Mouse (Mus musculus) kidney, embryonic 15.5 days (tissue): ENCODE measurements around the gene Ctxn1. TPM values are rescaled to one million over a fixed set of nuclear protein-coding genes. Genes with fewer than 3 reads are reported as not detected.
"Not testable (repeated sequence)": the region's sequence is repeated elsewhere in the genome, so short reads cannot be mapped to it uniquely, and the experiment has no call there.

Experiments used
- ATAC-seq: fragments of 200-750 bp; cut with Nextera tagmentation; replicated peaks from 2 replicates; pipeline ENCODE4 v1.8.0; 2017; ENCODE audit warnings: moderate TSS enrichment; ENCODE audit not compliant: low FRiP score
- H3K27ac ChIP-seq: fragments of 300-500 bp; sonication (generic); 2 replicates; pipeline ENCODE4 v1.5.1; 2015; ENCODE audit warnings: mild to moderate bottlenecking, inconsistent platforms
- H3K27me3 ChIP-seq: fragments of 300-500 bp; sonication (generic); 2 replicates; pipeline ENCODE4 v1.6.1; 2015; ENCODE audit warnings: inconsistent platforms
- H3K36me3 ChIP-seq: fragments of 300-500 bp; sonication (generic); 2 replicates; pipeline ENCODE4 v1.6.1; 2015; ENCODE audit warnings: inconsistent platforms
- H3K4me1 ChIP-seq: fragments of 300-500 bp; sonication (generic); 2 replicates; pipeline ENCODE4 v1.6.1; 2015; ENCODE audit warnings: inconsistent platforms
- H3K4me2 ChIP-seq: fragments of 300-500 bp; sonication (generic); 2 replicates; pipeline ENCODE4 v1.6.1; 2015; ENCODE audit warnings: moderate library complexity, mild to moderate bottlenecking, inconsistent platforms
- H3K4me3 ChIP-seq: fragments of 300-500 bp; sonication (generic); replicated peaks from 2 replicates; pipeline ENCODE4 v1.5.1; 2015; ENCODE audit warnings: mild to moderate bottlenecking, inconsistent platforms
- H3K9ac ChIP-seq: fragments of 300-500 bp; sonication (generic); 2 replicates; pipeline ENCODE4 v1.6.1; 2015; ENCODE audit warnings: mild to moderate bottlenecking, inconsistent platforms
- H3K9me3 ChIP-seq: fragments of 300-500 bp; sonication (generic); replicated peaks from 2 replicates; pipeline ENCODE4 v1.6.1; 2016; ENCODE audit warnings: inconsistent platforms
- WGBS: fragments of 180-500 bp; shearing (Covaris S2); methylation state at CpG from one replicate; pipeline ENCODE4 v1.1.7; 2015; ENCODE audit warnings: mixed read lengths; 5-methylcytosine and 5-hydroxymethylcytosine counted together
- polyA plus RNA-seq: library from polyadenylated mRNA; unstranded; fragments of >200 nt; fragmentation: Nextera tagmentation; extraction: Ambion mirVana; gene quantifications from 2 replicates; pipeline ENCODE4 v1.2.1, GENCODE M21; 2015

Gene Ctxn1
- polyA plus RNA-seq, 1 experiment from 2014 or later: 110 TPM

DNA sequence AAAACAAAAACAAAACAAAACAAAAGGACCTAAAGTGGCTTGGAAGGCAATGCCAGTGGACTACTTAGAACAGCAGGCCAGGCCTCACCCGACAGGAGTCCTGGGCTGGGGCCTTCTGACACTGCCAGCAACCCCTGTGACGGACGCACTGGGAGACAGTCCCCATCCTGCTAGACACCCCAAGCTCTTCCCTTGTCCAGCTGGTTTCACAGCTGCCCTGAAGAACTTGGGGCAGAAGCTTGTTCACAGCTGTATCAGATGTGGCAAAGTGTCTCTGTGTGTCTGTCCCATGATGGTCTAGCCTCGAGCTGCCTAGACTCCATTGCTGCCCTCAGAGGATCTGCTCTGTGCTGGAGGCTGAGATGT, 714 bp upstream of the Ctxn1 start:
- WGBS: 80% methylated on average over 4 of the region's 4 CpGs

DNA sequence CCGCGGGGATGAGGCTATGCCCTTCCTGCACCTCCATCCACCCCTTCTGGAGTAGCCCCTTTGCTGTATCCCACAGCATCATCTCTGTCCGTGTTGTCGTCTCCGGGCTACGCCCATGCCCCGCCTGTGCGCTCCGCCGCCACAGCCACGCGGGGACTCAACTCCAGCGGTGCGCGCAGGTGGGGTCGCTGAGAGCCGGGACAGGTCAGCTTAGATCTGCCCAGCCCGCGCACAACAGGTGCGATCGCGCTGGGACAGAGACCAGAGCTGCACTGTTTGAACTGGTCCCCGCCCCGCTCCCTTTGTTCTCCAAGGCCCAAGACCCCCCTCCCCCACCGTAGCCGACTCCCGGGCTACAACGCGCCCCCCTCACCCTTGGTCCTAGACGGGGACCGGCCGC, 396 bp downstream of the Ctxn1 start:
- Histone ChIP-seq H3K4me1 (peaks cover 40% of the 10 kb centered on the region), H3K36me3 (peaks cover 67% of the 10 kb centered on the region), H3K27ac (peak overlapping the region; percentile 84), H3K4me2 (peak overlapping the region; percentile 81), H3K9ac (peak overlapping the region; percentile 71), H3K27me3 (no peaks in the 10 kb centered on the region), H3K4me3 (peak overlapping the region; percentile 71), H3K9me3 (no peaks in the 10 kb centered on the region)
- ATAC-seq: peak; percentile 74
- WGBS: 0% methylated on average over 31 of the region's 32 CpGs

More for the DNA sequence above, 714 bp upstream of the Ctxn1 start:
- H3K27me3 ChIP-seq: no peaks in the 10 kb centered on the region
- H3K9me3 ChIP-seq: no peaks in the 10 kb centered on the region
- peaks cover 31% of the 10 kb centered on the region for H3K4me1 ChIP-seq
- ATAC-seq: no peak
- no peak overlapping the region for H3K9ac ChIP-seq
- H3K4me2 ChIP-seq: 0 out of 2 replicates have a peak overlapping the region, but pooled peaks have one; percentile 81
- H3K27ac ChIP-seq: peak overlapping the region; percentile 84
- H3K36me3 ChIP-seq: peaks cover 71% of the 10 kb centered on the region
- H3K4me3 ChIP-seq: peak overlapping the region; percentile 71; the same call in 1 of the 2 replicates

DNA sequence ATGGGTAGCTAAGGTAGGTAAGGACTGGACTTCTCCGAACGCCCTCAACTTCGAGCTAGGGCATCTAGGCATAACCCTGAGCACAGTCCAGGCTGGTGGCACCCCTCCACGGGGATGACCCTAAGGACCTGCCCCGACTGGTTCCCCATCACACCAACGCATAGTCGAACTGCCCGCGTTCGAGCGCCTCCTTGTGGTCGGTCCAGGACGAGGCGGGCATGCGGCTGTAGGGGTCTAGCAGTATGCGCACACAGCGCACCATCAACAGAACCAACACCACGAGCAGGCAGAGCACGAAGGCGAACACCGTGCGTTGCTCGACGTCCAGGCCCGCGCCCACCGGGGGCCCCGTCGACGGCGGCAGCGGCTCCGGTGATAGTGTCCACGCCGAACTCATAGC, 841 bp downstream of the Ctxn1 start:
- Histone ChIP-seq H3K27ac (peak overlapping the region; percentile 84), H3K36me3 (peaks cover 62% of the 10 kb centered on the region), H3K27me3 (no peaks in the 10 kb centered on the region), H3K4me2 (peak overlapping the region; percentile 81), H3K4me3 (peak overlapping the region; percentile 71), H3K4me1 (peaks cover 43% of the 10 kb centered on the region), H3K9me3 (no peaks in the 10 kb centered on the region), H3K9ac (peak overlapping the region; percentile 71)
- WGBS: 3% methylated on average over 35 of the region's 35 CpGs
- peak; percentile 59 for ATAC-seq

DNA sequence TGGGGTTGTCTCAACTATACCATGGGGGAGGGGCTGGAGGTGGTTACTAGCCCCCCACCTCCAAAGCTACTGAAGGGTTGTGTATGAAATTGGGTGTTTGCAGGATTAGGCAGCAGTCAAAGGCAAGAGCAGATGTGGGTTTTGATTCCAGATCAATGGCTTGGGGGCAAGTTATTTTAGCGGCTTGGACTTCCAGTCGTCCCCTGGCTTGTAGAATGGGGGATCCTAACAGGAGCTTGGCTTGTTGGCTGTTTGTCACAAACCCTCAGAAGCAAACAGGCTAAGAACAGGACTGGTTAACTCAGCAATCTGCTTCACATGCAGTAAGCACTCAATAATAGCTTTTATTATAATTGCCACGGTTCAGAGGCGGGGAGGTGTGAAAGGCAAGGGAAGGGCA, 1.7 kb downstream of the Ctxn1 start:
- Histone ChIP-seq H3K9ac (peak overlapping the region; percentile 71; the same call in 1 of the 2 replicates), H3K4me1 (peaks cover 46% of the 10 kb centered on the region), H3K36me3 (peaks cover 53% of the 10 kb centered on the region), H3K27me3 (no peaks in the 10 kb centered on the region), H3K4me3 (peak overlapping the region; percentile 71), H3K9me3 (no peaks in the 10 kb centered on the region), H3K27ac (no peak overlapping the region), H3K4me2 (peak overlapping the region; percentile 81)
- WGBS: 71% methylated on average over 4 of the region's 4 CpGs
- no peak for ATAC-seq

DNA sequence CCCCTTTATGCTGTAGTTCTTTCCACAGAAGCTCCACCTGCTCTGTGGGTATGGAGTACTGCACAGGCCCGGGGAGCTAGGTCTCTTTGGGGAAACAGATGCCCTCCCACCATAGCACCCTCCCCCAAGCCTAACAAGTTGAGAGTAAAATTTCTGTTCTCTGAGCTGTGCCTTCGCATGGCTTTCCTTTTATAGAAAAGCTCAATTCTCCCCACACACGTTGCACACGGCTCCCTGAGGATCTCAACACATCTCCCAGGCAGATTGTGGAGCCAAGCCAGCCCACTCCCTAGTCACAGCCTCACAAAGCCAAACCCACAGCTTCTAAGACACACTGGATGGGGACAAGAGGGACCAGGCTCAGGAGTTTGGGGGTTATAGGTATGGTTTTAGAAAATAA, 2.2 kb downstream of the Ctxn1 start:
- no peaks in the 10 kb centered on the region for H3K27me3 ChIP-seq

DNA sequence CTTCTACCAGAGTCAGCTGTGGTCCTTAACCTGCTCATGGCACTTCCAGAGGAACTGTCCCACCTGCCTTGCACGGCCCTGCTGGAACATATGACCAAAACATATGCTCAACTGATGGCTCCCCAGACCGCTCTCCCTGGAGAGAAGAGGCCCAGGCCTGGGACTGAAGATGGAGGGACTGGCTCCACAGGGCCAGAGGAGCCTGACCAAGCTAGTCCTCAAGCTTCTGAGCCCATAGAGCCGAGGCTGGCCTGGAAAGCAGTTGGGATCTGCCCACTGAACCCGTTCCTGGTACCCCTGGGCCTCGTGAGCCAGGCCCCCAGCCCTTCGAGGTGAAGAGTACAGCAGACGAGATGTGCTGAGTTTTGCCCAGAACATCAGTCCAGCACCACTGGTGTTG, 3.6 kb downstream of the Ctxn1 start:
- not testable (repeated sequence) for H3K9ac ChIP-seq, H3K27me3 ChIP-seq, H3K4me3 ChIP-seq, H3K4me2 ChIP-seq, H3K27ac ChIP-seq, H3K9me3 ChIP-seq, ATAC-seq
- 82% methylated on average over 7 of the region's 7 CpGs for WGBS
- peaks cover 35% of the 10 kb centered on the region for H3K36me3 ChIP-seq
- peaks cover 52% of the 10 kb centered on the region for H3K4me1 ChIP-seq

More for the DNA sequence above, 2.2 kb downstream of the Ctxn1 start:
- Histone ChIP-seq H3K4me1 (peaks cover 49% of the 10 kb centered on the region), H3K4me3 (no peak overlapping the region), H3K4me2 (no peak overlapping the region), H3K9ac (no peak overlapping the region), H3K27ac (no peak overlapping the region), H3K9me3 (no peaks in the 10 kb centered on the region), H3K36me3 (peaks cover 49% of the 10 kb centered on the region)
- ATAC-seq: no peak
- whole genome bisulfite sequencing: 53% methylated on average over 4 of the region's 4 CpGs

DNA sequence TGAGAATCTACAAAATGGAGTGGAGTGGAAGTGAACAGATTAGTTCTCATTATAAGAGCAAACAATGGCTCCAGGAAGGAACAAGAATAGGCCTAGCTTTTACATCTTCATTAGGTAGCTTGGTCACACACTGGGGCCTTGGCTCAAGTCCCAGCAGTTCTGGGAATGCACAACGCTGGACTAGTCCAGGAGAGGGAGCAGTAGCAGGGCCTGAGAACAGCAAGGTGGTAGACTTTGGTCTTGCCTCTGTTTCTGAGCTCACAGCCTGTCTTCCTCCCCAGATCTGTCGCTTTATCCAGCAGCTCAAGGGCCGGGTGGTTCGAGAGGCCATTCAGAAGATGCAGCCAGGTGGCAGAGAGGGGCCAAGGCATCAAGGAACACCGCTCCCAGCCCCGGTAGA, 5.1 kb downstream of the Ctxn1 start:
- Histone ChIP-seq H3K4me2 (peak overlapping the region; percentile 81), H3K9me3 (no peaks in the 10 kb centered on the region), H3K4me3 (peak overlapping the region; percentile 94), H3K27me3 (no peaks in the 10 kb centered on the region), H3K36me3 (peaks cover 29% of the 10 kb centered on the region), H3K27ac (peak overlapping the region; percentile 97), H3K4me1 (peaks cover 57% of the 10 kb centered on the region), H3K9ac (peak overlapping the region; percentile 97; the same call in 1 of the 2 replicates)
- 71% methylated on average over 6 of the region's 6 CpGs for WGBS
- no peak for ATAC-seq

DNA sequence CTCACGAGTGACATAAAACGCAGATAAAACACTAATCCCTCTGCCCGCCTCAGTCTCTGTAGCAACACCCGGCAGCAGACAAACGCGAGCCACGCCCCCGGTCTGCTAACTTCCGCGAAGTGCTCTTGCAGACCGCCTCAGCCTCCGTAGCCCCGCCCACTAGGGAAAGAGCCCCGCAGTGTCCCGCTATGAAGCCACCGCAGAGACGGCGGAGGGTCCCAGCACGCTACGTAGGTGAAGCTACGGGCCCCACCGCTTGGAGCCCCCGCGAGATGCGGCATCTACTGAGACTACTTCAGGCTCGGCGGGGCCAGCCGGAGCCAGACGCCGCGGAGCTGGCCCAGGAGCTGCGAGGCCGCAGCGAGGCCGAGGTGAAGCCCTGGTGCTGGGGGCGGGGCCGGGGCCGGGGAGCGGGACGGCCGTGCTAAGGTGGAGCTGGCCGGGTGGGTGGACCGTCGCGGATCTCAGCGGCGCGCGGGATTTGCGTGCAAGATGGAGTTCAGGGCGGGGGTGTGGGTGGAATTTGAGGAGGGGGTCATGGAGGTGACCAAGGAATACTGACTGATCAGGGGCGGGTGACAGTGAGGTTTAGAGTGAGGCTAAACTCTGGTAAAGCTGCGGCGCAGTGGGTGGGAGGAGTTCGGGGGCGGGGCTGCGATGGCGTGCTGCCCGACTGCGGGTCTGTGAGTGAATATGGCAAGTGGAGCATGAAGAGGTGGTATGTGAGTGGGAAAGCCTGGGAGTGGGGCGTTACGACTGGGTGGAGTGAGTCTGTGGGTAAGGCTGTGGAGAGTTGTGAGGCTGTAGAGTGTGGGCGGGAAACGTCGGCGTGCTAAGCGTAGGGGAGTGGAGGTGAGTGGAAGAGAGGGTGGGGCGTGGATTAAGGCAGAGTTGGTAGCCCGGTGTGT, 5.9 kb downstream of the Ctxn1 start, which contains the start of gene Snapc2:
Snapc2 (plus strand) TSS at position 147 of the 908 bp plus-strand sequence.
- H3K27me3 ChIP-seq: no peaks in the 10 kb centered on the region

DNA sequence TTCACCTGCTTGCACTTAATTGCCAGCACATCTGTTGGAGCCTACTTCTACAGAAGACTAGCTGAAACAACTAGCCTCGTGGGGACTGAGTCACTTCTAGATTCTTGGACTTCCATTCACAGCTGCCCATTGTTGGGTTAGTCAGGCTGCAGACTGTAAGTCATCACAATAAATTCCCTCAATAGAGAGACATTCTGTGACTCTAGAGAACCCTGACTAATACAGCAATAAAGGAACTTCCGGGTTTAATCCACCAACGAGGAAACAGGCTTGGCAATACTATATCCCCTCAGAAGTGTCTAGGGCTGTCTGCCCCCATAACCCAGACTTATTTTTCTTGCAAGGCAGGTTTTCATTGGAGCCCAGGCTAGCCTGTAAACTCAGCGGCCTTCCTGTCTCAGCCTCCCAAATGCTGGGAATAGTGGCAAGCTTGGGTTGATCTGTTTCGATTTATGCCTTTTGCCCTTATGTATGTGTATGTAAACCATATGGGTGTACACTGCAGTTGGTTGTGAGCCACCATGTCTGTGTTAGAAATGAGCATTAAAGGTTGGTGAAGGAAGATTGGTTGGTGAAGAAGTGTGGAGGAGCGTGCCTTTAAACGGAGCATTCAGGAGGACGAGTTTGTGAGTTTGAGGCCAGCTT, 6.8 kb downstream of the Ctxn1 start:
- peaks cover 40% of the 10 kb centered on the region for H3K36me3 ChIP-seq
- H3K4me1 ChIP-seq: peaks cover 51% of the 10 kb centered on the region
- no peaks in the 10 kb centered on the region for H3K9me3 ChIP-seq
- no peak for ATAC-seq
- H3K27ac ChIP-seq: peak overlapping the region; percentile 63; the same call in 1 of the 2 replicates
- WGBS: 48% methylated on average over 8 of the region's 8 CpGs
- peak overlapping the region; percentile 81 for H3K4me2 ChIP-seq
- H3K27me3 ChIP-seq: no peaks in the 10 kb centered on the region
- peak overlapping the region; percentile 94 for H3K4me3 ChIP-seq
- H3K9ac ChIP-seq: peak overlapping the region; percentile 97

More for the DNA sequence above, 5.9 kb downstream of the Ctxn1 start, which contains the start of gene Snapc2:
- WGBS: under 1% methylated on average over 69 of the region's 69 CpGs
- H3K27ac ChIP-seq: peak within 1 kb of the TSS; percentile 97
- ATAC-seq: peak; percentile 90
- H3K9ac ChIP-seq: peak within 1 kb of the TSS; percentile 97
- H3K36me3 ChIP-seq: peaks cover 31% of the 10 kb centered on the region
- peak within 1 kb of the TSS; percentile 94 for H3K4me3 ChIP-seq
- peak within 1 kb of the TSS; percentile 81 for H3K4me2 ChIP-seq
- peaks cover 60% of the 10 kb centered on the region for H3K4me1 ChIP-seq
- H3K9me3 ChIP-seq: no peaks in the 10 kb centered on the region

DNA sequence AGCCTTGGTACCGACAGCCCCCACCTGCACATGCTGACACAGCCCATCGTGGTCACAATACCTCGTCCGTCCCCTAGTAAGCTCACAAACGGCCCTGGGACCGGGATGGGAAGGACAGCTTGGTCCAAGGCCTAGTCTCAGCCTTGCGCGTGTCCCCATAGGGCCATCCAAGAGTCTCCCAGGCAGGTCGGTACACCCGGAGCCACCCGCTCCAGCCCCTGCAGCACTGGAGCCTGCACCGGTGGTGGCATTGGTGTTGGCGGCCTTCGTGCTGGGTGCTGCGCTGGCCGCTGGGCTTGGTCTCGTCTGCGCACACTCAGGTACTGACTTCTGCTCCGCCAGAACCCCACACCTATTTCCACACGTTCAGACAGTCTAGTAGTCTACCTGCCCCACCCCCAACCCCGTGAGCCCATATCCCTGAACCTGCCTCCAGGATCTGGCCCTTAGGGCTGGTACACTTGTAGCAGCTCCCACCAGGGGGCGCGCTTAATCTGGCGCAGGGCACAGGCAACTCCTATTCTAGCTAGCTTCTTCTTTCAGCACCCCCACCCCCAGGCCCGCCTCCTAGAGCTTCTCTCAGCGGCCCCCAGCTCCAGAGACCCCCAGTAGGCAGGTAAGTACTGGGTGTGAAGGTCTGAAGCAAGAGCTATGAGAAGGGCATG, 8.6 kb downstream of the Ctxn1 start:
- Histone ChIP-seq H3K4me1 (peaks cover 40% of the 10 kb centered on the region), H3K4me2 (no peak overlapping the region), H3K27ac (no peak overlapping the region), H3K4me3 (no peak overlapping the region), H3K27me3 (no peaks in the 10 kb centered on the region), H3K9ac (no peak overlapping the region), H3K36me3 (peaks cover 46% of the 10 kb centered on the region), H3K9me3 (no peaks in the 10 kb centered on the region)
- ATAC-seq: peak; percentile 3; the same call in 1 of the 2 replicates
- 41% methylated on average over 26 of the region's 26 CpGs for WGBS

DNA sequence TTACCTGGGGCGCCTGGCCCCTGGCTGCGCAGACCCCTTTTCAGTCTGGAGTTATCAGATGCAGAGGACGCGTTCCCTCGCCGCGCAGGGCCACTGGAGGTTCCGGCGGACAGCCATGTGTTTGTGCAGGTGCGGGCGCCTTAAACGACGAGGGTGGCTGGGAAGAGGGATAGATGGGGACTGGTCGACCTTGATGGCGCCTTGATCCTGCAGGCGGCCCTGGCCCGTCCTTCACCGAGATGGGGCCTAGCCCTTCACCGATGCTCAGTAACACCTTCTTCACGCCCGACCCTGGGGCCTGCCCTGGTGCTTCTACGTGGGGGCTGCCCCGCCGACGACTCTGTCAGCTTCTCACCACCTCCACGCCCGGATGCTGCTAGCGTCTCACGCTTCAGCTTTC, 9.9 kb downstream of the Ctxn1 start:
- peaks cover 46% of the 10 kb centered on the region for H3K36me3 ChIP-seq
- H3K9ac ChIP-seq: no peak overlapping the region
- 0 out of 2 replicates have a peak overlapping the region, but pooled peaks have one; percentile 6 for H3K4me3 ChIP-seq
- H3K9me3 ChIP-seq: no peaks in the 10 kb centered on the region
- ATAC-seq: no peak
- H3K27me3 ChIP-seq: no peaks in the 10 kb centered on the region
- peak overlapping the region; percentile 46 for H3K27ac ChIP-seq
- 9% methylated on average over 29 of the region's 29 CpGs for WGBS
- H3K4me2 ChIP-seq: peak overlapping the region; percentile 37
- peaks cover 36% of the 10 kb centered on the region for H3K4me1 ChIP-seq
